Mouse (Mus musculus): ENCODE results near the gene Rnf149. TPM values are rescaled to one million over a fixed set of nuclear protein-coding genes. Genes with fewer than 3 reads are reported as not detected.
"Not testable (repeated sequence)": the region's sequence is repeated elsewhere in the genome, so short reads cannot be mapped to it uniquely, and the experiment has no call there.

Gene Rnf149
- polyA plus RNA-seq, 1 experiment from 2014 or later = 23.5 TPM

DNA sequence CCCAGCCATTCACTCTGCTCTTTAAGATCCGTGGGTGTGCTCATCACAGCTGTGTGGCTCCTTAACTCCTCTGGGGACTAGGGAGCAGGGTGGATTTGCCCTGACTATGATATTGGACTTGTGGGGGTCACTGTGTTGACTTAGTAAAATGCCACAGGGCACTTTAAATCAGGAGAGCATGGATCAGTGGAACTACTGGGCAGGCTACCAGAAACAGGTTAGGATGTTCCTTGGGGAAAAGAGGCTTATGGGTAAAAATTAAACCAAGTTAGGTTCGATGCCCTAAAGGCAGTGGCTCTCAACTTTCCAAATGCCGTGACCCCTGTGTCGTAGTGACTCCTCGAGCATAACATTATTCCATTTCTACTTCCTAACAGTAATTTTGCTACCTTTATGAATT is 35.3 kb upstream of the Rnf149 start:
- 0 out of 2 replicates have a peak, but pooled peaks cover 5% of the 10 kb centered on the region for H3K4me1 ChIP-seq (ENCODE audit: control insufficient read depth, insufficient read depth, low read length)
- 57% methylated on average over 5 of the region's 5 CpGs for WGBS
- H3K27me3 ChIP-seq (replicated peaks; ENCODE audit: control insufficient read depth, insufficient read depth, low read length) = no peaks in the 10 kb centered on the region
- H3K9ac ChIP-seq (ENCODE audit: low read depth, low read length) = no peak overlapping the region
- DNase-seq (ENCODE audit: low spot score) = no peak
- H3K36me3 ChIP-seq (ENCODE audit: control insufficient read depth, insufficient read depth, low read length) = no peaks in the 10 kb centered on the region
- H3K4me2 ChIP-seq (ENCODE audit: low read depth, low read length) = no peak overlapping the region
- no peak for ATAC-seq (ENCODE audit: low read depth)
- H3K4me3 ChIP-seq (ENCODE audit: low read depth, low read length) = no peak overlapping the region
- H3K27ac ChIP-seq (replicated peaks; ENCODE audit: low read depth, low read length) = no peak overlapping the region
- H3K9me3 ChIP-seq (ENCODE audit: control insufficient read depth, low read length) = no peaks in the 10 kb centered on the region

DNA sequence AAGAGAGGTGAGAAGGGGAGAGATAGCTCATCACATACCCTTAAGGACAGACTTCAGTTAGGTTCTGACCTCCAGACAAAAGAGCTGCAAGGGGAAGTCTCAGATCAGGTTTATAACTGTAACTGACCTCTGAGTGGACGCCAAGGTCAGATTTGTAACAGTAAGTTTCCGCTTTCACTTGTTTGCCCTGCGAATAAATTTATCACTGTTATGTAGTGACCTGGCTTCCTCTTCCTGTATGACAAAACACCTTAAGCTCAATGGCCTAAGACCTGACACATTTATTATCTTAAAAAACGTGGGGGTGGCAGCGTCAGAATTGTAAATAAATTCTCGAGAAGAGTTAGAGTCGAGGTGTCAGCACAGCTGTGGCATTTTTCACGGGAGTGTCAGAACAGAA is 31.3 kb upstream of the Rnf149 start:
- Histone ChIP-seq H3K4me1 (ENCODE audit: control insufficient read depth, insufficient read depth, low read length) (no peaks in the 10 kb centered on the region), H3K9ac (ENCODE audit: low read depth, low read length) (no peak overlapping the region), H3K4me2 (ENCODE audit: low read depth, low read length) (no peak overlapping the region), H3K36me3 (ENCODE audit: control insufficient read depth, insufficient read depth, low read length) (no peaks in the 10 kb centered on the region), H3K27ac (replicated peaks; ENCODE audit: low read depth, low read length) (no peak overlapping the region), H3K4me3 (ENCODE audit: low read depth, low read length) (no peak overlapping the region), H3K9me3 (ENCODE audit: control insufficient read depth, low read length) (no peaks in the 10 kb centered on the region), H3K27me3 (replicated peaks; ENCODE audit: control insufficient read depth, insufficient read depth, low read length) (no peaks in the 10 kb centered on the region)
- ATAC-seq (ENCODE audit: low read depth) (no peak), DNase-seq (ENCODE audit: low spot score) (no peak)
- WGBS = 66% methylated on average over 8 of the region's 8 CpGs

DNA sequence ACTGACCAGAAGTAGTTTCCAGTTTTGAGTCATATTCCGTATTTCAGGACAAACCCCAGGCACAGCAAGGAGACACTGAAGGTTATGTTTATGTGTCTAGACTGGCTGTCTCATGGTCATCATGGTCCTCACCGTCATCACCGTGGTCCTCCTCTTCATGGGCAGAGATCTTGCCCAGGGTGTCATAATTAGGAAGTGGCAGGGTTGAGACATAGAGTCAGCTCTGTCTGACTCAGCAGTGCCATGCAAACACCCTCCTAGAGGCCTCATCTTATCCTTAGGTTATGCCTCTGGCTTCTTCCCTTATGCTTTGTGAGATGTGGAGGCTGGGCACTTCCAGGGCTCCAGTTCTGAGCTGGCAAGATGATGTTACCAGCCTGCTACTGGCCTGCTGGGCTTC is 25.3 kb upstream of the Rnf149 start:
- H3K4me2 ChIP-seq (ENCODE audit: low read depth, low read length) = no peak overlapping the region
- no peaks in the 10 kb centered on the region for H3K27me3 ChIP-seq (replicated peaks; ENCODE audit: control insufficient read depth, insufficient read depth, low read length)
- 95% methylated on average over 3 of the region's 3 CpGs for WGBS
- no peaks in the 10 kb centered on the region for H3K4me1 ChIP-seq (ENCODE audit: control insufficient read depth, insufficient read depth, low read length)
- no peak overlapping the region for H3K4me3 ChIP-seq (ENCODE audit: low read depth, low read length)
- DNase-seq (ENCODE audit: low spot score) (no peak), ATAC-seq (ENCODE audit: low read depth) (no peak)
- H3K9me3 ChIP-seq (ENCODE audit: control insufficient read depth, low read length) = no peaks in the 10 kb centered on the region
- H3K27ac ChIP-seq (replicated peaks; ENCODE audit: low read depth, low read length) = no peak overlapping the region
- H3K36me3 ChIP-seq (ENCODE audit: control insufficient read depth, insufficient read depth, low read length) = no peaks in the 10 kb centered on the region
- no peak overlapping the region for H3K9ac ChIP-seq (ENCODE audit: low read depth, low read length)

DNA sequence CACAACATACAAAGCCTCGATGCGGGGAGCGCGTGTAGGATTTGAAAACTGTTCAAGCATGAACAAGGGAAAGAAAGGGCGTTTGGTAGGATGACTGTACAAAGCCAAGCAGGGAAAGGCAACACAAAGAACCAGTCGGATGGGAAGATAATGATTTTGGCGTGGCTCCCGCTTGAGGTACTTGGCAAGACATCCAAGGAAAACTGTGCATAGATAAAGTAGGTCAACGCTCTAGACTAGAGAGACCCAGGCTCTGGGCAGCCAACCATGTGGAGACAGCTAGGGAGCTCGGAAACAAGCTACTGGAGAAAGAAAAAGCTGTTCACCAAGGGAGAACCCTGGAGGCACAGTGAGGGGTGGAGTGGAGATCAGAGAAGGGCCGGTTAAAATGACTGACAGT is 21.5 kb upstream of the Rnf149 start:
- no peaks in the 10 kb centered on the region for H3K27me3 ChIP-seq (replicated peaks; ENCODE audit: control insufficient read depth, insufficient read depth, low read length)
- H3K9me3 ChIP-seq (ENCODE audit: control insufficient read depth, low read length) = no peaks in the 10 kb centered on the region
- no peak overlapping the region for H3K9ac ChIP-seq (ENCODE audit: low read depth, low read length)
- H3K36me3 ChIP-seq (ENCODE audit: control insufficient read depth, insufficient read depth, low read length) = no peaks in the 10 kb centered on the region
- H3K4me2 ChIP-seq (ENCODE audit: low read depth, low read length) = no peak overlapping the region
- whole genome bisulfite sequencing = 72% methylated on average over 11 of the region's 11 CpGs
- H3K27ac ChIP-seq (replicated peaks; ENCODE audit: low read depth, low read length) = no peak overlapping the region
- DNase-seq (ENCODE audit: low spot score) = peak; percentile 20
- ATAC-seq (ENCODE audit: low read depth) = no peak
- no peak overlapping the region for H3K4me3 ChIP-seq (ENCODE audit: low read depth, low read length)
- no peaks in the 10 kb centered on the region for H3K4me1 ChIP-seq (ENCODE audit: control insufficient read depth, insufficient read depth, low read length)

DNA sequence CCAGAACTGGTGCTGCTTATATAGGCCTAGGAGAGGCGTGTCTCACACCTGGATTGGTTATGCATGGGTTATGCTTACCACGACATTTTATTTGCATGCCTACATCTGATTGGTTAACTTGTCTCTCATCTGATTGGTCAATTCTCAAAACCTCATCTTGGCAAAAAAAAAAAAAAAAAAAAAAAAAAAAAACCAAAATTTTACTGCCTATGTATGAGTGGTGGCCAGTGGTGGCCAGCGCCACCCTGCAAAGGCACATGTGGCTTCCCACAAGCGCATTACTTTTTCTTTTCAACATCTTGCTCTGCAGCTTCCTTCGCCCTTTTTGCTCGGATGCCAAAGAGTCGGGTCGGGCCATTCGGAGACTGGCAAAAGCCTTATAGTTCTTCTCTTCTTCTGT is 19.9 kb upstream of the Rnf149 start:
- H3K4me3 ChIP-seq (ENCODE audit: low read depth, low read length); H3K9ac ChIP-seq (ENCODE audit: low read depth, low read length); H3K9me3 ChIP-seq (ENCODE audit: control insufficient read depth, low read length); H3K27ac ChIP-seq (replicated peaks; ENCODE audit: low read depth, low read length); DNase-seq (ENCODE audit: low spot score); H3K27me3 ChIP-seq (replicated peaks; ENCODE audit: control insufficient read depth, insufficient read depth, low read length); ATAC-seq (ENCODE audit: low read depth); H3K4me2 ChIP-seq (ENCODE audit: low read depth, low read length); H3K4me1 ChIP-seq (ENCODE audit: control insufficient read depth, insufficient read depth, low read length); H3K36me3 ChIP-seq (ENCODE audit: control insufficient read depth, insufficient read depth, low read length): not testable (repeated sequence)
- WGBS = 93% methylated on average over 9 of the region's 9 CpGs

DNA sequence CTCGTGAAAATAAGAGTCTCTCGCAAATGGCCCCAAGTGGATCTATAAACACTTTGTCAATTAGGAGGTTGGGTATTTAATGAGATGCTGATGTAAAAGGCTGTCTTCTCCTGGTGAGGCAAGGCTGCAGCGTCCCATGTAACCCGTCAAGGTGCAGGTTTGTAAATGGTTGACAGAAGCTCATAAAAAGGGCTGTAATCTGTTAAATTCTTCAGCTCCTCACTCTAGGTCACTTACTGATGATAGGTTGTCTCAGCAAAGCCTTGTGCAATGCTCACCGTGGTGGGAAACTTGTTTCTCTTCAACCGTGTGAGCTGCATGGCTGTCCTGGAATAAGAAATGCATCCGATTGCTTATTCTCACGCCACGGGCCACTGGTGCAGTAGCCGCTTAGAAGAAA is 16.6 kb upstream of the Rnf149 start:
- DNase-seq (ENCODE audit: low spot score) (no peak), ATAC-seq (ENCODE audit: low read depth) (no peak)
- H3K9me3 ChIP-seq (ENCODE audit: control insufficient read depth, low read length) = no peaks in the 10 kb centered on the region
- H3K36me3 ChIP-seq (ENCODE audit: control insufficient read depth, insufficient read depth, low read length) = no peaks in the 10 kb centered on the region
- H3K4me3 ChIP-seq (ENCODE audit: low read depth, low read length) = no peak overlapping the region
- no peaks in the 10 kb centered on the region for H3K27me3 ChIP-seq (replicated peaks; ENCODE audit: control insufficient read depth, insufficient read depth, low read length)
- no peak overlapping the region for H3K27ac ChIP-seq (replicated peaks; ENCODE audit: low read depth, low read length)
- H3K9ac ChIP-seq (ENCODE audit: low read depth, low read length) = no peak overlapping the region
- H3K4me1 ChIP-seq (ENCODE audit: control insufficient read depth, insufficient read depth, low read length) = no peaks in the 10 kb centered on the region
- no peak overlapping the region for H3K4me2 ChIP-seq (ENCODE audit: low read depth, low read length)
- 81% methylated on average over 10 of the region's 10 CpGs for WGBS

DNA sequence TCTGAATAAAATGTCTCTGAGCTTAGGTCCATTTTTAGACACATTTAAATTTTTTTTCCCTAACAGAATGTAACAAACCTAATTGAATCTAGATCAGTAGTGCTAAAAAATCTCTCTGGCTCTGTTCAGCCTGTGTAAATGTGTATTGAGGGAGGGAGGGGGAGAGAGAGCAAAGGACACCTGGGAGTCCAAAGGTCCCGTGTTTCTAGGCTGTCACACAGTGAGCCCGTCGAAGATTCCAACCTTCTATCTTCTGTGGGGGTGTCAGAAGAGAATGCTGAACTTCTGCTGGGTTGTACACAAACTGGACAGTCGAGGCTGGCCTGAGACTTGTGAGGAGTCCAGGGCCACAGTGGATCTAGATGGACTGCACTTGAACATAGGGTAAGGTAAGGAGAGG is 14.9 kb upstream of the Rnf149 start:
- H3K36me3 ChIP-seq (ENCODE audit: control insufficient read depth, insufficient read depth, low read length) = no peaks in the 10 kb centered on the region
- no peak overlapping the region for H3K9ac ChIP-seq (ENCODE audit: low read depth, low read length)
- H3K4me1 ChIP-seq (ENCODE audit: control insufficient read depth, insufficient read depth, low read length) = no peaks in the 10 kb centered on the region
- WGBS = 77% methylated on average over 4 of the region's 4 CpGs
- no peak overlapping the region for H3K4me3 ChIP-seq (ENCODE audit: low read depth, low read length)
- ATAC-seq (ENCODE audit: low read depth) = no peak
- no peaks in the 10 kb centered on the region for H3K9me3 ChIP-seq (ENCODE audit: control insufficient read depth, low read length)
- no peaks in the 10 kb centered on the region for H3K27me3 ChIP-seq (replicated peaks; ENCODE audit: control insufficient read depth, insufficient read depth, low read length)
- no peak overlapping the region for H3K4me2 ChIP-seq (ENCODE audit: low read depth, low read length)
- no peak overlapping the region for H3K27ac ChIP-seq (replicated peaks; ENCODE audit: low read depth, low read length)
- DNase-seq (ENCODE audit: low spot score) = no peak

DNA sequence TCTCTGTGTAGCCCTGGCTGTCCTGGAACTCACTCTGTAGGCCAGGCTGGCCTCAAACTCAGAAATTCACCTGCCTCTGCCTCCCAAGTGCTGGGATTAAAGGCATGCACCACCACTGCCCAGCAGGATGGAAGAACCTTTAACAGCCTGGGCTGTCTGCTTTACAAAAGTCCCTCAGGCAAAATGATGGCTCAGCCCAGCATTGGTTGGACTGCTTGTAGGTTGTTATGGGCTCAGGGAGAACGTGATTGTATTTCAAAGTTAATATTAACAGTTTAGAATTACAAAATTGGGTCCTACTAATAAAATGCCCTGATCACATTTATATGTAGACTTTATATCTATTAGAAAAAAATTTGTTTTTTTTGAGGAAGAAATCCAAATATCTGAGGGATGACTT is 14.4 kb upstream of the Rnf149 start:
- not testable (repeated sequence) for H3K36me3 ChIP-seq (ENCODE audit: control insufficient read depth, insufficient read depth, low read length); H3K27ac ChIP-seq (replicated peaks; ENCODE audit: low read depth, low read length); H3K9me3 ChIP-seq (ENCODE audit: control insufficient read depth, low read length); H3K4me3 ChIP-seq (ENCODE audit: low read depth, low read length); H3K4me2 ChIP-seq (ENCODE audit: low read depth, low read length); H3K9ac ChIP-seq (ENCODE audit: low read depth, low read length); H3K27me3 ChIP-seq (replicated peaks; ENCODE audit: control insufficient read depth, insufficient read depth, low read length); ATAC-seq (ENCODE audit: low read depth); H3K4me1 ChIP-seq (ENCODE audit: control insufficient read depth, insufficient read depth, low read length); DNase-seq (ENCODE audit: low spot score)
- 51% methylated on average over 1 of the region's 1 CpGs for WGBS

DNA sequence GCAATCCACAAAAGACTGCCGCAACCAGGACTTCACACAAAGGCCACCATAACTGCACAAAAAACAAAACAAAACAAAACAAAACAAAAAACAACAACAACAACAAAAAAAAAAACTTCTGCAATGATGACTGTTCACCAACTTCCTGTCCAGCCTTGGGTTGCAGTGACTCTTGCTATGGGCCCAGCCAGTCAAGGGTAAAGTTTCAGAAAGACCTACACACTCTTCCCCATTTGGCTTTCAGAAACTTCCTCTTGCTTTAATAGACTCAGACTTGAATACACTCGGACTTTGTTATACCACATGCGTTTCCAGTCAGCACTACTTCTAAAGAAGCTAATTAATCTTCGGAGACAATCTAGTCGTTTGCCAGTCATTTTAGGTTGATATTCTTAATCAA is 13.0 kb upstream of the Rnf149 start:
- no peaks in the 10 kb centered on the region for H3K4me1 ChIP-seq (ENCODE audit: control insufficient read depth, insufficient read depth, low read length)
- ATAC-seq (ENCODE audit: low read depth) (no peak), DNase-seq (ENCODE audit: low spot score) (no peak)
- H3K36me3 ChIP-seq (ENCODE audit: control insufficient read depth, insufficient read depth, low read length) = no peaks in the 10 kb centered on the region
- no peaks in the 10 kb centered on the region for H3K27me3 ChIP-seq (replicated peaks; ENCODE audit: control insufficient read depth, insufficient read depth, low read length)
- H3K9ac ChIP-seq (ENCODE audit: low read depth, low read length) = no peak overlapping the region
- no peak overlapping the region for H3K4me2 ChIP-seq (ENCODE audit: low read depth, low read length)
- WGBS = 76% methylated on average over 5 of the region's 5 CpGs
- H3K9me3 ChIP-seq (ENCODE audit: control insufficient read depth, low read length) = no peaks in the 10 kb centered on the region
- no peak overlapping the region for H3K27ac ChIP-seq (replicated peaks; ENCODE audit: low read depth, low read length)
- H3K4me3 ChIP-seq (ENCODE audit: low read depth, low read length) = no peak overlapping the region
